Mouse (Mus musculus): ENCODE data around the gene Slc1a7.

DNA sequence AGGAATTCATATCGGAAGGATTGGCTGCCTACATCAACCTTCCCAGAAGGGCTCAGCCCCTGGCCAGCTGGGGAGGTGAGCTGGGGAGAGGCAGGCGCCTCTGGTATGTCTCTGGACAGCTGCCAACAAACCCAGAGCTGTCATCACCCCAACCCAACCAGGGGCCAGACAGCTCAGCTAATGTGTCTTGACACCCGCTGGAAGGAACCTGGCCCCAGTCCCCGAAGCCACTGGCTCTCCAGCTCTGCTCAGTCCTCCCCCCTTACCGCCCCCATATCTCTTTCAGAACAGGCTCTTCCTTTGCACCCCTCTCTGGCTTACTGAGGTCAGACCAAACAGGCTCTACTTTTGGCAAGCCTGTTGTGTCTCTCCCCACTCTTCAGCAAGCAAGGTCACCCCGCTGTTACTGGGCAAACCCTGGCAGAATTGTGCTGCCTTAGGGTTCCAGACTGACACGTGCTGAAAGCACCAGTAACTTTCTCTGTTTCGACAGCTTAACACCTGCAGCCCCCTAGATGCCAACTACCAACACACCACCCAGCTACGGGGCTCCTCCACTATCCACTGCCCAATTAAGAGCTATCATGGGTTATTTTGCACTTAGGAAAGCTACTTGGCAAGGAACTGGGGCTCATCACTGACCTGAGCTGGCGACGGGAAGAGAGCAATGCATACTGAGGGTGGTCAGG lies 5.9 kb upstream of the Slc1a7 start:
- TF ChIP-seq CTCF (IDR thresholded peaks at IDR 0.05; ENCODE audit: low read depth) (no peak), EP300 (IDR thresholded peaks at IDR 0.05; ENCODE audit: low read depth) (no peak)
